Mouse (Mus musculus) ZHBTc4 (cell line): ENCODE data around the gene Rbp7.
A peak's percentile ranks its signal among the peaks of the same experiment; 100 is the strongest.

Experiments used
- DNase-seq: peaks from one replicate; pipeline ENCODE4 v3.0.0-alpha.2; 2011; ENCODE audit warnings: low read depth, low spot score

The Rbp7 gene

GRCm38 (mm10) chr4:149407461-149407860, 47.3 kb downstream of the Rbp7 start:
- no peak for DNase-seq

DNA sequence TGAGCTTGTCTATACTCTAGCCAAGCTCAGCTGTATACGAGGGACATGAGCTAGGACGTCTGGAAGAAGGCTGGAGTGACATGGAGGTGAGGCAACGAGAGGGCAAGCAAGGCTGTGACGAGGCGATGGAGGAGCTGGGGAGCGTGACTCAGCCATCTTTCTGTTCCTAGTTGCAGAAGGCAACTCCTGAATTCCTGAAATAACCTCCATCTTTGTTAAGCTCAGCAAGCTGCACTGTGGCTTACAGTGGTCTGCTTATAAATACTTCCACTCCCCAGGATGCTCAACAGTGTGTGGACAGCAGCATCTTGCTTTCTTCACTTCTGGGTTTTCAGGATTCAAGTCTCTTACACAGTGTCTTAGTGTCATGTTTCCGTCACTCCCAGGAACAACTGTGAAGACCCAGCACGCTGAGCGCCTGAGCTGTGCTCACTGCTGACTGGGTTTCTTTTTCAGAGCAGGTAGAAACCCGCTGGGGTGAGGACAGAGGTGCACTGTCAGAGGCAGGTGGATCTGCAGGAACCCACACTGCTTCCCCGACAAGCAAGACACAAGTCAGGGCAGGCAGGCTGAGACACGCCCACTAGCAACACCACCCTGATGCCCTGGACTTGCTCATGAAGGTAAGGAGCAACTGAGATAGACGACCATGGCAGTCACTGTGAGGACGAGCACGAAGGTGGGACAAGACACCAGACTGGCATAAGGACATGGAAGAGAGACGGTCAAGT, 48.9 kb downstream of the Rbp7 start:
- DNase-seq = peak; percentile 62

DNA sequence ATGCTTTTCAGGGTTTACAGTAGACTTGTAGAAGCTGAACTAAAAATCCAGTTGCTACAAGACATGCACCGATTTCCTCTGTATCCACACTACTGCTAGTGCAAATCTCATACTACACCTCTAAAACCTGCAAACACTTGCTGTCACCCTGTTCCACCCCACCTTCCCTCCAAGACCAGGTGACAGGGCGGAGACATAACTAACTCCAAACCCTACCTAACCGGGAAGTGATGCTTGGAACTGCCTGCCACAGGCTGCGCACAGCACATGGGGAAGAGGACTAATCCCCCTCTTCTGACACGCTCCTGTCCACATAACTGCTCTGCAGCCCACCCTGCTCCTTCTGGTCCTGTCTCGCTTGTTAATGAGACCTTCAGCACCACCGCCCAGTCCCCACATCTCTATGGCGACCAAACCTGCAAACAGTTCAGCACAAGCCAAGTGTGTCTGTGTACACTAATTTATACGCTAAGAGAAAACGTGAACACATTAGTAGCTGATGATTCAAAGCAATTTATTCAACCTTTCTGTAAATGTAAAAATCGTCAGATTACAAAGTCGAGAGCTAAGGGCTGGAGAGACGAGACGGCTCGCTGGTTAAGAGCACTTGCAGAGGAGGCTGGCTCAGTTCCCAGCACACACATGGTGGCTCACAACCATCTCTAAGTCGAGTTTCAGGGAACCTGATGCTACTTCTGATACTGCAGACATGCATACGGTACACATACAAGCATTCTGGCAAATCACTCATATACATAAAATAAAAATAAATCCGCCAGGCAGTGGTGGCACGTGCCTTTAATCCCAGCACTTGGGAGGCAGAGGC, 49.9 kb downstream of the Rbp7 start:
- no peak for DNase-seq

- DNase-seq = no peak
Measured at GRCm38 (mm10) chr4:149403037-149403436, 51.7 kb downstream of the Rbp7 start.

DNA sequence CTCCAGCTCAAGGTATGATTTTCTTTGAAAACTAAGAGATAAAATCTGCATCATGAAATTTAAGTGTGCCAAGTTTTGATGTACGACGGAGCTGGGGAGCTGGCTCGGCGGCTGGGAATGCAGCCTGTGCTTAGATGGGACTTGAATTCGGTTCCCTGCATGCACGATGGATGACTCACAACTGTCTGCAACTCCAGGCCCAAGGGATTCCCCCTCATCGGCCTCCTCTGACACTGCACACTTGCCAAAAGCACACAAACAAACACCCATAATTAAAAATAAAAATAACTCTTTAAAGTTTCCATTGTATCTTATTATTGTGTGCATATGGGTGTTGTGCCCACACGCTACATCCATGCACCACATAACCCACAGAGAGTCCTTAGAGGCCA, 53.2 kb downstream of the Rbp7 start:
- no peak for DNase-seq

- DNase-seq = no peak
Measured at GRCm38 (mm10) chr4:149400878-149401590, 53.7 kb downstream of the Rbp7 start.
